36 mouse cellular contexts compared by ENCODE assay signal in genomic region chr2:154183061-154183460, GRCm38 (mm10). TPM values are rescaled to one million over a fixed set of nuclear protein-coding genes. Genes with fewer than 3 reads are reported as not detected.
"Had no signal": no experiment of that assay in that cellular context is flagged by ENCODE, and none has a peak within 500 bp of the region (broad histone marks: within the 10 kb centered on the region; RNA-seq: fewer than 3 reads in every experiment).

No protein-coding gene starts in this region.

RNA-seq across cellular contexts. Expression of gene Bpifb1, which starts 7.6 kb away (rescaled TPM):
- total RNA-seq: gastrocnemius, adult 18-20 months; gastrocnemius, adult 8-10 months; gastrocnemius, postnatal 14 days; gastrocnemius, postnatal 36 days; liver, adult 2 months had no signal
- polyA plus RNA-seq: gonadal fat pad, adult 2 months; hindbrain, embryonic 10.5 days; hindbrain, embryonic 12.5 days; inflammation-experienced regulatory T-cells, adult 6 months; kidney, embryonic 14.5 days; kidney, embryonic 16.5 days; limb, embryonic 11.5 days; limb, embryonic 13.5 days; liver, adult 2 months had no signal

RNA-seq across cellular contexts. Expression of gene Bpifa5, which starts 20.7 kb away (rescaled TPM):
- total RNA-seq: gastrocnemius, adult 18-20 months; gastrocnemius, adult 8-10 months; gastrocnemius, postnatal 14 days; gastrocnemius, postnatal 36 days; heart, adult 18-20 months; heart, adult 8-10 months; heart, postnatal 10 days; heart, postnatal 25 days; heart, postnatal 4 days; layer of hippocampus, adult 2 months; layer of hippocampus, postnatal 10 days; layer of hippocampus, postnatal 25 days; left cerebral cortex, adult 8-10 months; left cerebral cortex, postnatal 10 days; left cerebral cortex, postnatal 25 days; left cerebral cortex, postnatal 4 days; liver, adult 2 months had no signal
- polyA plus RNA-seq: gonadal fat pad, adult 2 months; heart, embryonic 10.5 days; heart, embryonic 12.5 days; heart, embryonic 14.5 days; heart, embryonic 16.5 days; hindbrain, embryonic 10.5 days; hindbrain, embryonic 12.5 days; hindbrain, embryonic 14.5 days; hindbrain, embryonic 16.5 days; inflammation-experienced regulatory T-cells, adult 6 months; intestine, embryonic 15.5 days; intestine, postnatal 0 days; kidney, embryonic 14.5 days; kidney, embryonic 16.5 days; limb, embryonic 11.5 days; limb, embryonic 13.5 days; limb, embryonic 15.5 days; liver, adult 2 months; liver, embryonic 12.5 days; liver, embryonic 14.5 days had no signal

RNA-seq across cellular contexts. Expression of gene Bpifa1, which starts 40.4 kb away (rescaled TPM):
- total RNA-seq: gastrocnemius, adult 18-20 months; gastrocnemius, adult 8-10 months; gastrocnemius, postnatal 14 days; gastrocnemius, postnatal 36 days; heart, postnatal 25 days; heart, postnatal 4 days; layer of hippocampus, adult 2 months; layer of hippocampus, postnatal 10 days; layer of hippocampus, postnatal 25 days; left cerebral cortex, adult 8-10 months; left cerebral cortex, postnatal 10 days; left cerebral cortex, postnatal 25 days; left cerebral cortex, postnatal 4 days; liver, adult 2 months had no signal
- polyA plus RNA-seq: gonadal fat pad, adult 2 months; heart, embryonic 10.5 days; heart, embryonic 12.5 days; heart, embryonic 14.5 days; hindbrain, embryonic 12.5 days; hindbrain, embryonic 14.5 days; hindbrain, embryonic 16.5 days; inflammation-experienced regulatory T-cells, adult 6 months; intestine, embryonic 15.5 days; intestine, postnatal 0 days; kidney, embryonic 14.5 days; limb, embryonic 11.5 days; limb, embryonic 13.5 days; limb, embryonic 15.5 days; liver, adult 2 months had no signal

RNA-seq across cellular contexts. Expression of gene Bpifb5, which starts 40.5 kb away (rescaled TPM):
- total RNA-seq: gastrocnemius, adult 18-20 months; gastrocnemius, adult 8-10 months; gastrocnemius, postnatal 14 days; gastrocnemius, postnatal 36 days; heart, adult 18-20 months; heart, adult 8-10 months; heart, postnatal 10 days; heart, postnatal 25 days; heart, postnatal 4 days; layer of hippocampus, adult 2 months; layer of hippocampus, postnatal 25 days; left cerebral cortex, adult 8-10 months; left cerebral cortex, postnatal 25 days; liver, adult 2 months had no signal
- polyA plus RNA-seq: inflammation-experienced regulatory T-cells, adult 6 months; liver, adult 2 months; liver, embryonic 12.5 days; liver, embryonic 14.5 days had no signal

RNA-seq across cellular contexts. Expression of gene Bpifa3, which starts 52.9 kb away (rescaled TPM):
- total RNA-seq: gastrocnemius, adult 18-20 months; gastrocnemius, adult 8-10 months; gastrocnemius, postnatal 14 days; gastrocnemius, postnatal 36 days; heart, adult 18-20 months; heart, adult 8-10 months; heart, postnatal 10 days; heart, postnatal 25 days; heart, postnatal 4 days; layer of hippocampus, adult 2 months; layer of hippocampus, postnatal 10 days; layer of hippocampus, postnatal 25 days; left cerebral cortex, adult 8-10 months; left cerebral cortex, postnatal 10 days; left cerebral cortex, postnatal 25 days; left cerebral cortex, postnatal 4 days; liver, adult 2 months had no signal
- polyA plus RNA-seq: heart, embryonic 10.5 days; heart, embryonic 12.5 days; heart, embryonic 14.5 days; heart, embryonic 16.5 days; hindbrain, embryonic 10.5 days; hindbrain, embryonic 12.5 days; hindbrain, embryonic 14.5 days; hindbrain, embryonic 16.5 days; inflammation-experienced regulatory T-cells, adult 6 months; intestine, embryonic 15.5 days; intestine, postnatal 0 days; kidney, embryonic 14.5 days; kidney, embryonic 16.5 days; limb, embryonic 11.5 days; limb, embryonic 13.5 days; limb, embryonic 15.5 days; liver, adult 2 months; liver, embryonic 12.5 days; liver, embryonic 14.5 days had no signal
